Mouse (Mus musculus) adrenal gland, postnatal 36 days (tissue): ENCODE measurements around the gene Mau2. TPM values are rescaled to one million over a fixed set of nuclear protein-coding genes. Genes with fewer than 3 reads are reported as not detected.
"Not testable (repeated sequence)": the region's sequence is repeated elsewhere in the genome, so short reads cannot be mapped to it uniquely, and the experiment has no call there.

ENCODE experiments used
- DNase-seq, 2 experiments: peaks; one replicate each; pipeline ENCODE4 v3.0.0; 2021; ENCODE audit warnings: mixed read lengths in 1 of 2
- total RNA-seq, 2 experiments: library from RNA; stranded (reverse); gene quantifications; 2 replicates each; pipeline ENCODE4 v1.2.3; 2021

Mau2 gene
- total RNA-seq, 2 experiments from 2014 or later = 56.7 to 63.4 TPM

DNA sequence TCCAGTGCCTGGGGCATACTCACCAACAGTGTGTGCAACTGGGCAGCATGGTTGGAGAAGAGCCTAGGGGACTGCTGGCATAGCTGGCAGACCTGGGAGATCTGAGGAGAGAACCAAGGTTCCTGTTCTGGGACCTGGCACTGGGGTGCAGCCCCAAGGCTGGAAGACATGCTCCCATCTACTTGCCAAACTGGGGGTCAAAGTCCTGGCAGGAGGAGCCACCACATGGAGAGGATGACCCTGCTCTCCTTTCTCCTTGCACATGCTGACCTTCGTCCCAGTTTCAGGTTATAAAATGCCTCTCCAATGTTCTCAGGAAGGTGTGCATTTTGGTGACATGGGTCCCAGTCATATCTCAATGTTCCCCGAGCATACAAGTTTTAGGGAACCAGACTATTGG is 16.4 kb downstream of the Mau2 start:
- DNase-seq = no peak

DNA sequence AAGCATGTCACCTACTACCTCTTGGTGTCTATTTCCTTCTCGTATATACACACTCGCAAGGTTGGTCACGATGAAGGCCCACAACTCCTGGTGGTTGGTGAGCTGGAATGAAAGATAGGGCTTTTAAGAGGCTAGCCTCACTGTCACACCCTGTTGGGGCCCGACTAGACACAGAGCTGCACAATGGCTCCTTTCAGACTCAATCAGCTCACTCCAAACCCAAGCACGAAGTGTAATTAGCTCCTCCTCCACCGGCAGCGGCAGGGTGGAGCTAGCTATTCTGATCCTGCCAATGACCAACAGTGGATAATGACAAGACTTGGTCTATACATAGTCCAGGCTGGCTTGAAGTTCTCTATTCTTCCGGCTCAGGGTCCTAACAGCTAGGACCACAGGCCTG is 18.9 kb downstream of the Mau2 start:
- no peak for DNase-seq

GRCm38 (mm10) chr8:70015017-70015416 is 27.5 kb downstream of the Mau2 start:
- DNase-seq = no peak

GRCm38 (mm10) chr8:70012763-70013162 is 29.8 kb downstream of the Mau2 start:
- DNase-seq = no peak

- no peak for DNase-seq
These were observed 30.2 kb downstream of the Mau2 start for GRCm38 (mm10) chr8:70012350-70012749.

- not testable (repeated sequence) for DNase-seq
These were observed 31.7 kb downstream of the Mau2 start for GRCm38 (mm10) chr8:70010796-70011195.

- DNase-seq = no peak
These were observed 37.4 kb downstream of the Mau2 start for GRCm38 (mm10) chr8:70005178-70005577.

- DNase-seq = no peak
These were observed 38.2 kb downstream of the Mau2 start for GRCm38 (mm10) chr8:70004345-70004744.

GRCm38 (mm10) chr8:70003204-70003657 is 39.3 kb downstream of the Mau2 start:
- no peak for DNase-seq

GRCm38 (mm10) chr8:70001892-70002191 is 40.7 kb downstream of the Mau2 start:
- not testable (repeated sequence) for DNase-seq

- DNase-seq = peak; percentile 50 to 72
These were observed 41.2 kb downstream of the Mau2 start for GRCm38 (mm10) chr8:70001176-70001891.

- no peak for DNase-seq
These were observed 42.3 kb downstream of the Mau2 start for GRCm38 (mm10) chr8:70000226-70000625.

DNA sequence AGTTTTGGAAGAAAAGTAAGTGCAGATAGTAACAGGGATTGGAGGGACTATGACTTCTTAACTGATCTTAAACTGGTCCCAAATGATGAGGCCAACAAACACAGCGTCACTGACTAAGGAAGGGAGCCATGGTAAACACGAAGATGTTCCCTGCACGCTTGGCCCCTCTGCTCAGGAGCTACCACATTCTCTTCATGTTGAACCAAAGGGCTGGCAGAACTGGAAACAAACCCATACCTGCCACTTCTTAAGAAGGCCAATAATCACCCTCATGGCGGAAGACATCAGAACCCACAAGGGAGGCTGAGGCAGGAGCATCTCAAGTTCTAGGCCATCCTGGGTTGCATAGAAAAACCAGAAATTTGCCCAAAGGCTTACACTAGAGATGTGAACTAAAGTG is 43.3 kb downstream of the Mau2 start:
- DNase-seq = no peak

GRCm38 (mm10) chr8:69998706-69999105 is 43.8 kb downstream of the Mau2 start:
- DNase-seq = no peak

DNA sequence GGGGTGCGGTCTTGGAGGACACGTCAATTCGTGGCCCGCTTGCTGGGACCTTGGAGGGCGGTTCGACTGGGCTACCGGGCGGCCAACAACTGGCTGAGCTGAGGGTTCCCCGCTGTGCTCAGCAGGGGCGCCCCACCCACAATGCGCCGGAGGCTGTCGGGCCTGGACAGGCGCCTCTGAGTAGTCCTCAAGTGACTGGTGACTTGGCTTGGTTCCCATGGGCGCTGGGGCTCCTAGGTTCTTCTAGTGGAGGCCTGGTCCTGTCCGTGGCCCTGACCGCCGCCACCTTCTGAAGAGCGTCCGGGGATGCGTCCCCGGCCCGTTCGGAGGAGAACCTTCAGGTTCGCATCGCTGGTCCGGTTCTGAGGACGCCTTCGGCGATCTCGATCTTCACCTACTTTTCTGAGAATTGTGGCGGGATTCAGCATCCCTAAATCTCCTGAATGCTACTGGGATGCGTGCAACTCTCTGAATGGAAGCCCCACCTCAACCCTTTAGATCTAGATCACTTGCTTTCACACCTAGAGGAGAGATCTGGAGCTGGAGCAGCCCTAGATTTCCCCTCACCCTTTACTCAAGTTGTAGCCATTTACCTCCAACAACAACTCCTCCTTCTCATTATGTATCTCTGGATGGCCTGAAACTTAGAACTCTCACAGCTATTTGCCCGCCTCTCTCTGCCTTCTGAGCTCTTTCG is 45.8 kb downstream of the Mau2 start:
- DNase-seq = no peak

GRCm38 (mm10) chr8:69995776-69996588 is 46.6 kb downstream of the Mau2 start, which contains the start of gene Gatad2a:
Gene Gatad2a, minus strand, starts transcription at chr8:69996384.
- DNase-seq = peak; percentile 100

DNA sequence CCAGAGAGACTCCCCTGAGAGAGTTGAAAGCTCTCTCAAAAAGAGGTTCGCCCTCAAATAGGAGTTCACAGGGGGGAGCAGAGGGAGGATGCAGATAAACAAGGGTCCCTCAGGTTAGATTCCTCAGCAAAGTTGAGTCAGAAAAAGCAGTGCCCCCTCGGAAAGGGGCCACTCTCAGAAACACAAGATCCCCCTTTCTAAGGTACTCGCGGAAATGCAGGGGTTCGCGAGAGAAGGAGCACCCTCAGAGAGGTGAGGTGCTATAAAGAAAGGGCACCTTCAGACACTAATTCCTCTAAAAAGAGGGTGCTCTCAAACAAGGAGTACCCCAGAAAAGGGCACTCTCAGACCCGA is 47.1 kb downstream of the Mau2 start:
- no peak for DNase-seq

GRCm38 (mm10) chr8:69988936-69989335 is 53.6 kb downstream of the Mau2 start:
- not testable (repeated sequence) for DNase-seq

GRCm38 (mm10) chr8:69987744-69988143 is 54.8 kb downstream of the Mau2 start:
- no peak for DNase-seq

DNA sequence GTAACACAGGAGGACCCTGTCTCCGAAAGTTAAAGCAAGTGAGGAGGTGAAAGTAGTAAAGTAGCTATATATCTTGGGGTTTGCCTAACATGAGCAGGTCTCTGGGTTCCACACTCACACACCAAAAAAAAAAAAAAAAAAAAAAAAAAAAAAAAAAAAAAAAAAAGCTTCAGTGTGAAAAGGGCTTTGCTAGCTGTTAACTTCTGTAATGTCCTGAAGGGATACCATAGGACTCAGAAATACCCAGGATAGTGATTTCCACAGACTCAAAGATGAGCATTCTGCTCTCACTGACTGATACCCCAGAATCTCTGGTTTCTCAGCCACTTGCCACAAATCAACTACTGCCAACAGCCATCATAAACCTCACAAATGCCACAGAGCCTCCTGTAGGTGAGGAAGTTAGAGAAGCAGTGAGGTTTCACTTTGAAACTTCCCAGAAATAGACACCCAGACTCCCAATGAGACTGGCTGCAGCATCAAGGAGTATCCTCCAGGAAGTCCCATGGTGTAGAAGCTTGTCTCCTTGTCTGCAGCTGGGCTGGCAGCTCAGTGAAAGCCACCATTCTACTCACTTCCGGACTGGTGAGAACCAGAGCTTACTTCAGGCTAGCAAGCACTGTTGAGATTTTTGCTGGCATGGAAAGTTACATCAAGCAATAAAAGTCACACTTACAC is 57.5 kb downstream of the Mau2 start:
- no peak for DNase-seq

DNA sequence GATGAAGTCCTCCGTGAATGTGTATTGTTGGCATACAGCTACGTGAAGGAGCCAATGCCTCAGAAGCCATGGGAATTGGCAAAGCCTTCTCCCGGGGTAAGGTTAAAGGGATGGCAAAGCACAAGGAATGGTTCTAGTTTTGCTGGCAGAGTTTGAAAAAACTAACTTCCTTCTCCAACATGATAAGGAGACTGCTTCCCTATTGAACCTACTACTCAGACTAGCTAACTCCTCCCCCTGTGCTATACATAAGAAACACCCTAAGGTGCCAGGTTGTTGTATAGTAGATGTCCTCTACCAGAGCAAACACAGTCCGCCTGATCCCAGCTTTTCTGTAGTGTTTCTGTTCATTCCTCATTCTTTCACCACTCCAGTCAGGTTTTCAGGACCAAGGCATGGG is 64.1 kb downstream of the Mau2 start:
- DNase-seq = no peak

- DNase-seq = no peak
These were observed 67.7 kb downstream of the Mau2 start for GRCm38 (mm10) chr8:69974806-69975205.
